22 mouse cellular contexts compared by ENCODE assay signal in the genomic region with DNA sequence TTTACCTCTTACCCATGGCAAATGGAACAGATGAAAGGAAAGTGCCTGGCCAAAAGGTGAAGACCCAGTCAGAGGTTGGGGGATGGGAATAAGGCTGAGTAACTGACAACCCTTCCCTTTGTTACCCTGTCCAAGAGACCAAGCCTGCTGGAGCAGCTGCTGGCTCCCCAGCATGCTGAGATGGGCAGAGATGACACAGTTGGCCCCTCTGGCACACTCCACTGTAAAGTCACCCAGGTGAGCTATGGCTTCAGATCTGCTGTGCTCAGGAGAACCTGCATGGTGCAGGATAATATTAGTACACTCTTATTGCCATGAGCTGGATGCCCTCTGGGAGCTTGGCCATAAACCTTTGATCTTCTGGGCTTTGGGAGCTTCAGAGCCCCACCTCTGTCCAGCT.
DNase-seq lines count a peak whose midpoint lies in the region; ATAC-seq lines count a peak whose summit lies in the region.
"Had no signal": no experiment of that assay in that cellular context is flagged by ENCODE, and none has a peak within 500 bp of the region (broad histone marks: within the 10 kb centered on the region; RNA-seq: fewer than 3 reads in every experiment).

No protein-coding gene starts in this region.

- no peaks in the 10 kb centered on the region for H3K36me3 ChIP-seq in embryonic facial prominence, embryonic 10.5 days (replicated peaks)
- H3K36me3 ChIP-seq in kidney, embryonic 16.5 days (ENCODE audit: insufficient read depth, low read length): no peaks in the 10 kb centered on the region
- H3K36me3 ChIP-seq: embryonic facial prominence, embryonic 12.5 days; embryonic facial prominence, embryonic 15.5 days; hindbrain, embryonic 12.5 days; hindbrain, embryonic 15.5 days had no signal

- no peak for ATAC-seq in cerebellum, adult (ENCODE audit: insufficient number of reproducible peaks, low FRiP score, low TSS enrichment)
- no peak for ATAC-seq in kidney, embryonic 16.5 days (ENCODE audit: low FRiP score, low TSS enrichment)
- ATAC-seq: activated CD4-positive, CD25-positive, alpha-beta regulatory T cell, adult 4 months; forebrain, embryonic 14.5 days; forebrain, postnatal 0 days; intestine, postnatal 0 days had no signal

- H3K4me3 ChIP-seq in embryonic facial prominence, embryonic 10.5 days: no peak overlapping the region
- no peak overlapping the region for H3K4me3 ChIP-seq in kidney, embryonic 16.5 days (ENCODE audit: low read length)
- H3K4me3 ChIP-seq: embryonic facial prominence, embryonic 12.5 days; embryonic facial prominence, embryonic 15.5 days; gastrocnemius, adult 2 months; hindbrain, embryonic 12.5 days; hindbrain, embryonic 15.5 days had no signal

- H3K27me3 ChIP-seq in embryonic facial prominence, embryonic 10.5 days (replicated peaks; ENCODE audit: low read depth, poor library complexity, severe bottlenecking): no peaks in the 10 kb centered on the region
- H3K27me3 ChIP-seq in kidney, embryonic 16.5 days (ENCODE audit: insufficient read depth, low read length): no peaks in the 10 kb centered on the region
- H3K27me3 ChIP-seq: embryonic facial prominence, embryonic 12.5 days; embryonic facial prominence, embryonic 15.5 days; hindbrain, embryonic 12.5 days; hindbrain, embryonic 15.5 days had no signal

- no peaks in the 10 kb centered on the region for H3K9me3 ChIP-seq in embryonic facial prominence, embryonic 10.5 days
- no peaks in the 10 kb centered on the region for H3K9me3 ChIP-seq in kidney, embryonic 16.5 days (ENCODE audit: low read length)
- H3K9me3 ChIP-seq: embryonic facial prominence, embryonic 12.5 days; embryonic facial prominence, embryonic 15.5 days; hindbrain, embryonic 12.5 days; hindbrain, embryonic 15.5 days had no signal

- 0 out of 2 replicates have a peak overlapping the region, but pooled peaks have one; percentile 3 for H3K27ac ChIP-seq in embryonic facial prominence, embryonic 10.5 days (replicated peaks)
- no peak overlapping the region for H3K27ac ChIP-seq in kidney, embryonic 16.5 days (ENCODE audit: low read length)
- H3K27ac ChIP-seq: embryonic facial prominence, embryonic 12.5 days; embryonic facial prominence, embryonic 15.5 days; gastrocnemius, adult 2 months; hindbrain, embryonic 12.5 days; hindbrain, embryonic 15.5 days had no signal

- peaks cover 26% of the 10 kb centered on the region for H3K4me1 ChIP-seq in embryonic facial prominence, embryonic 10.5 days
- no peaks in the 10 kb centered on the region for H3K4me1 ChIP-seq in kidney, embryonic 16.5 days (ENCODE audit: insufficient read depth, low read length)

- peak; percentile 56 for DNase-seq in cerebellum, adult 11-12 months
- DNase-seq in brain, adult 2 months (ENCODE audit: low read depth, low spot score): peak; percentile 18
- DNase-seq in cerebellum, adult 9-11 months: peak; percentile 64
- DNase-seq in embryonic facial prominence, embryonic 10.5 days (ENCODE audit: low spot score): no peak
- DNase-seq in right cerebral cortex, postnatal 36 days (ENCODE audit: low spot score in 2 of 2): no peak
- DNase-seq in liver: no peak
- DNase-seq: adrenal gland, postnatal 10 days; adrenal gland, postnatal 36 days; forebrain, postnatal 0 days; gastrocnemius, adult 2 months; gastrocnemius, postnatal 14 days; heart, adult 11 months had no signal

- H3K9ac ChIP-seq in kidney, embryonic 16.5 days (replicated peaks; ENCODE audit: low read length): no peak overlapping the region
- H3K9ac ChIP-seq: embryonic facial prominence, embryonic 12.5 days; embryonic facial prominence, embryonic 15.5 days; forebrain, postnatal 0 days; hindbrain, embryonic 12.5 days; hindbrain, embryonic 15.5 days had no signal

- no peak overlapping the region for H3K4me2 ChIP-seq in kidney, embryonic 16.5 days (replicated peaks; ENCODE audit: low read depth, low read length)
- H3K4me2 ChIP-seq: embryonic facial prominence, embryonic 12.5 days; embryonic facial prominence, embryonic 15.5 days; heart, embryonic 11.5 days; hindbrain, embryonic 12.5 days; hindbrain, embryonic 15.5 days had no signal

Comparison
In these comparisons a context has a peak if more than half of its experiments do, and no peak if none do; other contexts are left out.
1. DNase-seq: peak in cerebellum, adult 11-12 months (single experiment), brain, adult 2 months (single experiment) and cerebellum, adult 9-11 months (single experiment); none in embryonic facial prominence, embryonic 10.5 days (single experiment), right cerebral cortex, postnatal 36 days (0 of 2) and liver (single experiment).